Mouse (Mus musculus) midbrain, embryonic 16.5 days (tissue): ENCODE measurements around the gene Zfp213. TPM values are rescaled to one million over a fixed set of nuclear protein-coding genes. Genes with fewer than 3 reads are reported as not detected.

Source experiments
- polyA plus RNA-seq: library from polyadenylated mRNA; unstranded; fragments of >200 nt; fragmentation: Nextera tagmentation; extraction: Ambion mirVana; gene quantifications from 2 replicates; pipeline ENCODE4 v1.2.1, GENCODE M21; 2015

The Zfp213 gene
- polyA plus RNA-seq, 1 experiment from 2014 or later: 16.0 TPM

Other genes with a start within 250 kb of the Zfp213 start
- not detected in 2 replicates for gene Vmn2r115, start 220.5 kb downstream of the Zfp213 start, polyA plus RNA-seq
- not detected in 2 replicates for gene Vmn2r116, start 179.6 kb downstream of the Zfp213 start, polyA plus RNA-seq
- not detected in 2 replicates for gene Vmn2r117, start 84.5 kb downstream of the Zfp213 start, polyA plus RNA-seq
- gene Zfp13, start 35.2 kb upstream of the Zfp213 start, polyA plus RNA-seq: 28.4 and 29.4 TPM in 2 replicates
- gene Zscan10, start 36.6 kb upstream of the Zfp213 start, polyA plus RNA-seq: not detected in 2 replicates
- gene Mmp25, start 81.0 kb upstream of the Zfp213 start, polyA plus RNA-seq: 0.94 and 1.6 TPM in 2 replicates
- gene Bicdl2, start 96.3 kb upstream of the Zfp213 start, polyA plus RNA-seq: 0.15 TPM in 1 of 2 replicates, not detected in the other
- 129 and 137 TPM in 2 replicates for gene Hcfc1r1, start 109.4 kb upstream of the Zfp213 start, polyA plus RNA-seq
- gene Thoc6, start 109.6 kb upstream of the Zfp213 start, polyA plus RNA-seq: 34.4 and 36.0 TPM in 2 replicates
- gene Tnfrsf12a, start 113.2 kb upstream of the Zfp213 start, polyA plus RNA-seq: 2.5 and 2.6 TPM in 2 replicates
- 0.52 and 1.2 TPM in 2 replicates for gene Cldn6, start 115.0 kb upstream of the Zfp213 start, polyA plus RNA-seq
- 0.62 and 0.67 TPM in 2 replicates for gene Cldn9, start 119.8 kb upstream of the Zfp213 start, polyA plus RNA-seq
- gene 1520401A03Rik, start 158.5 kb upstream of the Zfp213 start, polyA plus RNA-seq: 0.07 and 0.19 TPM in 2 replicates
- 17.9 and 19.7 TPM in 2 replicates for gene Pkmyt1, start 162.1 kb upstream of the Zfp213 start, polyA plus RNA-seq
- gene Paqr4, start 176.6 kb upstream of the Zfp213 start, polyA plus RNA-seq: 70.9 and 75.7 TPM in 2 replicates
- gene Kremen2, start 181.6 kb upstream of the Zfp213 start, polyA plus RNA-seq: 1.6 and 1.8 TPM in 2 replicates
- 205 and 220 TPM in 2 replicates for gene Flywch1, start 207.4 kb upstream of the Zfp213 start, polyA plus RNA-seq
- gene Flywch2, start 221.8 kb upstream of the Zfp213 start, polyA plus RNA-seq: 76.8 and 81.3 TPM in 2 replicates
- 467 and 529 TPM in 2 replicates for gene Srrm2, start 226.3 kb upstream of the Zfp213 start, polyA plus RNA-seq